Mouse (Mus musculus) small intestine, adult 2 months (tissue): ENCODE results near the gene Dapk1. TPM values are rescaled to one million over a fixed set of nuclear protein-coding genes. Genes with fewer than 3 reads are reported as not detected.

Source experiments
- H3K27ac ChIP-seq: fragments of 200-500 bp; 2 replicates; pipeline ENCODE4 v1.5.1; 2012; ENCODE audit warnings: low read depth, low read length, control low read depth, inconsistent platforms; ENCODE audit not compliant: insufficient read depth
- H3K27me3 ChIP-seq: fragments of 200-500 bp; 2 replicates; pipeline ENCODE4 v1.6.1; 2012; ENCODE audit warnings: mild to moderate bottlenecking, moderate library complexity, low read length, inconsistent platforms; ENCODE audit not compliant: control insufficient read depth, insufficient read depth
- H3K36me3 ChIP-seq: fragments of 200-500 bp; 2 replicates; pipeline ENCODE4 v1.6.1; 2012; ENCODE audit warnings: mild to moderate bottlenecking, low read length, control low read depth, inconsistent platforms; ENCODE audit not compliant: control insufficient read depth, insufficient read depth
- H3K4me1 ChIP-seq: fragments of 200-500 bp; 2 replicates; pipeline ENCODE4 v1.6.1; 2012; ENCODE audit warnings: low read length, inconsistent platforms, mixed read lengths; ENCODE audit not compliant: control insufficient read depth, insufficient read depth, insufficient read length
- H3K4me3 ChIP-seq: fragments of 200-500 bp; 2 replicates; pipeline ENCODE4 v1.5.1; 2012; ENCODE audit warnings: low read depth, mild to moderate bottlenecking, control low read depth, inconsistent platforms, low read length, moderate library complexity
- CTCF ChIP-seq: fragments of 200-500 bp; IDR thresholded peaks from 2 replicates; pipeline ENCODE4 v1.5.1; 2012; ENCODE audit warnings: low read depth, mild to moderate bottlenecking, control low read depth, inconsistent platforms, low read length, moderate library complexity, mixed read lengths; ENCODE audit not compliant: insufficient replicate concordance, insufficient read length; ENCODE audit errors: extremely low read depth
- POLR2A ChIP-seq: fragments of 200-500 bp; IDR thresholded peaks from 2 replicates; pipeline ENCODE4 v1.6.1; 2012; ENCODE audit warnings: low read depth, mild to moderate bottlenecking, control low read depth, inconsistent platforms, low read length, moderate library complexity
- WGBS: fragments of 180-500 bp; shearing (Covaris S2); methylation state at CpG from one replicate; pipeline ENCODE4 v1.1.7; 2018; 5-methylcytosine and 5-hydroxymethylcytosine counted together
- polyA plus RNA-seq: library from polyadenylated mRNA; depleted of rRNA; stranded (reverse); fragments of >200 nt; gene quantifications from 2 replicates; pipeline ENCODE4 v1.2.3, GENCODE M21; 2012

Dapk1 gene
- polyA plus RNA-seq, 1 experiment, result 12.9 TPM

GRCm38 (mm10) chr13:60713537-60713936 is 111.8 kb downstream of the Dapk1 start:
- no peaks in the 10 kb centered on the region for H3K36me3 ChIP-seq
- H3K27me3 ChIP-seq, result no peaks in the 10 kb centered on the region
- H3K4me1 ChIP-seq, result no peaks in the 10 kb centered on the region
- 87% methylated on average over 4 of the region's 4 CpGs for WGBS
- TF ChIP-seq POLR2A, result no peak
- H3K4me3 ChIP-seq, result no peak overlapping the region
- H3K27ac ChIP-seq, result no peak overlapping the region

GRCm38 (mm10) chr13:60716107-60716506 is 114.4 kb downstream of the Dapk1 start:
- H3K27ac ChIP-seq, result no peak overlapping the region
- 49% methylated on average over 3 of the region's 3 CpGs for WGBS
- H3K4me1 ChIP-seq, result no peaks in the 10 kb centered on the region
- TF ChIP-seq POLR2A (no peak), CTCF (no peak)
- no peak overlapping the region for H3K4me3 ChIP-seq
- H3K36me3 ChIP-seq, result no peaks in the 10 kb centered on the region
- no peaks in the 10 kb centered on the region for H3K27me3 ChIP-seq

GRCm38 (mm10) chr13:60717421-60717820 is 115.7 kb downstream of the Dapk1 start:
- H3K36me3 ChIP-seq, result no peaks in the 10 kb centered on the region
- no peak for TF ChIP-seq POLR2A
- no peak overlapping the region for H3K4me3 ChIP-seq
- H3K27ac ChIP-seq, result no peak overlapping the region
- H3K4me1 ChIP-seq, result no peaks in the 10 kb centered on the region
- 85% methylated on average over 10 of the region's 10 CpGs for WGBS
- H3K27me3 ChIP-seq, result no peaks in the 10 kb centered on the region

GRCm38 (mm10) chr13:60719581-60719980 is 117.8 kb downstream of the Dapk1 start:
- WGBS, result 86% methylated on average over 10 of the region's 10 CpGs

GRCm38 (mm10) chr13:60722763-60723162 is 121.0 kb downstream of the Dapk1 start:
- Histone ChIP-seq H3K27ac (no peak overlapping the region), H3K4me3 (no peak overlapping the region), H3K36me3 (no peaks in the 10 kb centered on the region), H3K4me1 (no peaks in the 10 kb centered on the region), H3K27me3 (no peaks in the 10 kb centered on the region)
- WGBS, result 40% methylated on average over 8 of the region's 8 CpGs
- TF ChIP-seq POLR2A (no peak), CTCF (no peak)

More at GRCm38 (mm10) chr13:60719581-60719980, 117.8 kb downstream of the Dapk1 start:
- H3K4me1 ChIP-seq, result no peaks in the 10 kb centered on the region
- no peak overlapping the region for H3K27ac ChIP-seq
- no peak for TF ChIP-seq POLR2A
- TF ChIP-seq CTCF, result no peak
- H3K27me3 ChIP-seq, result no peaks in the 10 kb centered on the region
- no peak overlapping the region for H3K4me3 ChIP-seq
- H3K36me3 ChIP-seq, result no peaks in the 10 kb centered on the region

- Histone ChIP-seq H3K27ac (no peak overlapping the region), H3K36me3 (no peaks in the 10 kb centered on the region), H3K4me1 (no peaks in the 10 kb centered on the region), H3K27me3 (no peaks in the 10 kb centered on the region), H3K4me3 (no peak overlapping the region)
- TF ChIP-seq POLR2A (no peak), CTCF (no peak)
- 79% methylated on average over 9 of the region's 9 CpGs for WGBS
Measured at GRCm38 (mm10) chr13:60728276-60729054, 126.7 kb downstream of the Dapk1 start.

- no peak overlapping the region for H3K4me3 ChIP-seq
- no peak overlapping the region for H3K27ac ChIP-seq
- WGBS, result 67% methylated on average over 3 of the region's 3 CpGs
- TF ChIP-seq POLR2A (no peak), CTCF (no peak)
- H3K27me3 ChIP-seq, result no peaks in the 10 kb centered on the region
- H3K36me3 ChIP-seq, result no peaks in the 10 kb centered on the region
- H3K4me1 ChIP-seq, result no peaks in the 10 kb centered on the region
Measured at GRCm38 (mm10) chr13:60729055-60729402, 127.3 kb downstream of the Dapk1 start.

GRCm38 (mm10) chr13:60730587-60730986 is 128.8 kb downstream of the Dapk1 start:
- WGBS, result 95% methylated on average over 7 of the region's 7 CpGs
- Histone ChIP-seq H3K4me3 (no peak overlapping the region), H3K4me1 (no peaks in the 10 kb centered on the region), H3K36me3 (no peaks in the 10 kb centered on the region), H3K27ac (no peak overlapping the region), H3K27me3 (no peaks in the 10 kb centered on the region)
- TF ChIP-seq POLR2A, result no peak
- TF ChIP-seq CTCF, result no peak
